Mouse (Mus musculus) thymus, adult 2 months (tissue): ENCODE measurements around the gene Yipf2. TPM values are rescaled to one million over a fixed set of nuclear protein-coding genes. Genes with fewer than 3 reads are reported as not detected.

Experiments
- DNase-seq: peaks from one replicate; pipeline ENCODE4 v3.0.0; 2021
- H3K27ac ChIP-seq: fragments of 200-500 bp; 2 replicates; pipeline ENCODE4 v1.5.1; 2012; ENCODE audit warnings: low read length, control low read depth; ENCODE audit not compliant: control insufficient read depth, insufficient read depth
- H3K27me3 ChIP-seq: fragments of 200-500 bp; 2 replicates; pipeline ENCODE4 v1.6.1; 2012; ENCODE audit warnings: mild to moderate bottlenecking, low read length, moderate library complexity, mixed read lengths; ENCODE audit not compliant: control insufficient read depth, insufficient read depth
- H3K36me3 ChIP-seq: fragments of 200-500 bp; 2 replicates; pipeline ENCODE4 v1.6.1; 2012; ENCODE audit warnings: mild to moderate bottlenecking, low read length, moderate library complexity; ENCODE audit not compliant: control insufficient read depth, insufficient read depth
- H3K4me1 ChIP-seq: fragments of 200-500 bp; replicated peaks from 2 replicates; pipeline ENCODE4 v1.6.1; 2012; ENCODE audit warnings: low read length; ENCODE audit not compliant: control insufficient read depth, insufficient read depth
- H3K4me3 ChIP-seq: fragments of 200-500 bp; 2 replicates; pipeline ENCODE4 v1.5.1; 2012; ENCODE audit warnings: mild to moderate bottlenecking, low read length, control low read depth, moderate library complexity; ENCODE audit not compliant: control insufficient read depth, insufficient read depth
- CTCF ChIP-seq: fragments of 200-500 bp; IDR thresholded peaks from 2 replicates; pipeline ENCODE4 v1.5.1; 2012; ENCODE audit warnings: mild to moderate bottlenecking, control low read depth, low read length, moderate library complexity, borderline replicate concordance; ENCODE audit not compliant: control insufficient read depth, poor library complexity, insufficient read depth; ENCODE audit errors: extremely low read depth
- POLR2A ChIP-seq: fragments of 200-500 bp; IDR thresholded peaks from 2 replicates; pipeline ENCODE4 v1.6.1; 2012; ENCODE audit warnings: mild to moderate bottlenecking, low read length, control low read depth, moderate library complexity; ENCODE audit not compliant: control insufficient read depth, poor library complexity, insufficient read depth; ENCODE audit errors: extremely low read depth
- WGBS: fragments of 180-500 bp; shearing (Covaris S2); methylation state at CpG from one replicate; pipeline ENCODE4 v1.1.7; 2018; 5-methylcytosine and 5-hydroxymethylcytosine counted together
- polyA plus RNA-seq: library from polyadenylated mRNA; depleted of rRNA; stranded (reverse); fragments of >200 nt; gene quantifications from 2 replicates; pipeline ENCODE4 v1.2.3, GENCODE M21; 2012

Gene Yipf2
- polyA plus RNA-seq, 1 experiment: 50.6 TPM

DNA sequence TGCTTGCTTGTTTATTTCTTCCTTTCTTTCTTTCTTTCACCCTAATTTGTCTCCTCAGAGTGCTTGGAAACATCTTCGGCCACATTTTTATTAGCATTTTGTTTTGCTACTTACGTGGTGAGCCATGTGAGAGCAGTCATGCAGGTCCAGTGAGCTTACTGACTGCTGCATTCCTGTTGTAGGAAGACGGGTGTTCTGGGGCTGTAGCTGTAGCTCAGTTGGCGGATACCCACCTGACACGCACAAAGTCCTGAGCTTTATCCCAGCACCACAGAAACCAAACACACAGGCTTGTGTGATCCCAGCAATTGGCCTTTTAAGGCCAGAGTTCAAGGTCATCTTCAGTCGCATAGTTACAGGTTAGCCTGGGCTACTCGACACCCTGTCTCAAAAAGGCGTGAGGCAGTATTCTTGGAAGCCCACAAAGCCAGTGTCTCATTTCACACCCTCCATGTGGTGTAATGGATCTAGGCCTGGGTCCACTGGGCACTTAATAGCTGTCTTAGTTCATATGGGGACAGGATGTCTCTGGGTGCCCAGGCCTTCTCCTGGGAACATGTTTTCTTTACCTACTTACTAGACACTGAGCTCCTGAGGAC is 23.9 kb downstream of the Yipf2 start:
- DNase-seq: no peak
- no peak overlapping the region for H3K27ac ChIP-seq
- H3K27me3 ChIP-seq: no peaks in the 10 kb centered on the region
- no peak overlapping the region for H3K4me3 ChIP-seq
- peaks cover 6% of the 10 kb centered on the region; the same call in 1 of the 2 replicates for H3K36me3 ChIP-seq
- TF ChIP-seq CTCF (no peak), POLR2A (no peak)
- 96% methylated on average over 8 of the region's 8 CpGs for WGBS
- peaks cover 3% of the 10 kb centered on the region; the same call in 1 of the 2 replicates for H3K4me1 ChIP-seq

- TF ChIP-seq CTCF (no peak), POLR2A (no peak)
- H3K4me1 ChIP-seq: peaks cover 3% of the 10 kb centered on the region; the same call in 1 of the 2 replicates
- no peak for DNase-seq
- peaks cover 4% of the 10 kb centered on the region; the same call in 1 of the 2 replicates for H3K36me3 ChIP-seq
- WGBS: 77% methylated on average over 2 of the region's 2 CpGs
- H3K27me3 ChIP-seq: no peaks in the 10 kb centered on the region
- no peak overlapping the region for H3K27ac ChIP-seq
- no peak overlapping the region for H3K4me3 ChIP-seq
Observed at GRCm38 (mm10) chr9:21567051-21567450, 25.6 kb downstream of the Yipf2 start.

DNA sequence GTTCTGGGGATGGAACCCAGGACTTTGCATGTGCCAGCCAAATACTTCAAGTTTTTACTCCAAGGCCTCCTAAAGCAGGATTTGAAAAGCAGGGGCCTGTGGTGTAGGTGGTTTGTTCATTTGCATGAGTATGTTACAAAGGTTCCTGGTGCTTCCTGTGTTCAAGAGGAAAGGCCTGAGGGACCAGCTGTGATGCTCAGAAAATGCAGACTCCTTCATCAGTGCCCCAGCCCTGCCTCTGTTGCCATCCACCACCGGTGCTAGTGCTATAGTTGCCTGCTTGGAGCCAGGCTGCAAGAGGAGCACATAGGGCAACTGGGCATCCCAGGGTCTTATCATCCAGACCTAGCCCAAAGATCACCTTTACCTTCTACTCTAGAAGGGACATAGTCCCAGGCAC is 26.1 kb downstream of the Yipf2 start:
- Histone ChIP-seq H3K36me3 (no peaks in the 10 kb centered on the region; the same call in 1 of the 2 replicates), H3K27me3 (no peaks in the 10 kb centered on the region), H3K4me3 (no peak overlapping the region), H3K27ac (no peak overlapping the region), H3K4me1 (peaks cover 3% of the 10 kb centered on the region; the same call in 1 of the 2 replicates)
- DNase-seq: no peak
- WGBS: 95% methylated on average over 1 of the region's 1 CpGs
- no peak for TF ChIP-seq POLR2A
- no peak for TF ChIP-seq CTCF

GRCm38 (mm10) chr9:21565004-21565586 is 27.5 kb downstream of the Yipf2 start:
- no peak for DNase-seq
- Histone ChIP-seq H3K4me1 (peaks cover 3% of the 10 kb centered on the region; the same call in 1 of the 2 replicates), H3K36me3 (no peaks in the 10 kb centered on the region), H3K4me3 (no peak overlapping the region), H3K27me3 (no peaks in the 10 kb centered on the region), H3K27ac (no peak overlapping the region)
- TF ChIP-seq POLR2A (no peak), CTCF (no peak)
- WGBS: 93% methylated on average over 4 of the region's 4 CpGs

- no peak overlapping the region for H3K27ac ChIP-seq
- no peaks in the 10 kb centered on the region for H3K36me3 ChIP-seq
- TF ChIP-seq POLR2A (no peak), CTCF (no peak)
- H3K27me3 ChIP-seq: no peaks in the 10 kb centered on the region
- peaks cover 3% of the 10 kb centered on the region; the same call in 1 of the 2 replicates for H3K4me1 ChIP-seq
- DNase-seq: no peak
- WGBS: 85% methylated on average over 1 of the region's 1 CpGs
- no peak overlapping the region for H3K4me3 ChIP-seq
Observed at GRCm38 (mm10) chr9:21564420-21564819, 28.2 kb downstream of the Yipf2 start.

DNA sequence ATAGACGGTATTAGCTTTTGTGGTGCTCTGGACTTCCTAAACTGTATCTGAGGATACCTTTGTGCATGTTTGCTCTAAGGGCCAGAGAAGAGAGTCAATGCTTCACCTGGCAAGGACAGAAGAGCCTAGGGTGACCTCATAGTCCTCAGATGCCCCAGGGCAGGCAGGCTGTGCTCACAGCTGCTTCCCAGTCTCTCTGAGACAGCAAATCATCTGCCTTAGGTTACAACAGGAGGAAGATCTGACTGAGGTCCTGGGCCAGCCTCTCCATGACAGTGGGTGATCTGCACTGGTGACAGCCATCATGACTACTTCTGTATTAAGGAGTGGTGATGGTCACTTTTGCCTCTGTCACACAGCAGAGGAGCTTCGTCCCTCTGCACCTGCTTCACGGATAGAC is 33.5 kb downstream of the Yipf2 start:
- H3K27me3 ChIP-seq: no peaks in the 10 kb centered on the region
- H3K27ac ChIP-seq: no peak overlapping the region
- over 99% methylated on average over 3 of the region's 3 CpGs for WGBS
- H3K4me1 ChIP-seq: no peaks in the 10 kb centered on the region
- no peaks in the 10 kb centered on the region for H3K36me3 ChIP-seq
- no peak overlapping the region for H3K4me3 ChIP-seq
- TF ChIP-seq CTCF (no peak), POLR2A (no peak)
- no peak for DNase-seq
